In genomic region chr2:38286433-38286732, GRCm38 (mm10) we compare ENCODE assay signal across 8 mouse cellular contexts. TPM values are rescaled to one million over a fixed set of nuclear protein-coding genes. Genes with fewer than 3 reads are reported as not detected.
DNase-seq lines count a peak whose midpoint lies in the region; ATAC-seq and TF ChIP-seq lines count a peak whose summit lies in the region.

No protein-coding gene starts in this region.

- H3K27ac ChIP-seq in heart, embryonic 13.5 days (replicated peaks): peak overlapping the region; percentile 92
- peak overlapping the region; percentile 93; the same call in 1 of the 2 replicates for H3K27ac ChIP-seq in forebrain, embryonic 12.5 days
- peak overlapping the region; percentile 94 for H3K27ac ChIP-seq in liver, embryonic 13.5 days
- peak overlapping the region; percentile 85 for H3K27ac ChIP-seq in stomach, postnatal 0 days (replicated peaks)

- H3K27me3 ChIP-seq in heart, embryonic 13.5 days (replicated peaks): no peaks in the 10 kb centered on the region
- H3K27me3 ChIP-seq in E14TG2a.4 (ENCODE audit: insufficient read depth, low read length): no peaks in the 10 kb centered on the region
- H3K27me3 ChIP-seq in forebrain, embryonic 12.5 days: peaks cover 3% of the 10 kb centered on the region; the same call in 1 of the 2 replicates
- no peaks in the 10 kb centered on the region for H3K27me3 ChIP-seq in liver, embryonic 13.5 days
- no peaks in the 10 kb centered on the region for H3K27me3 ChIP-seq in stomach, postnatal 0 days (ENCODE audit: control insufficient read depth, insufficient read depth, low read length)

- H3K9ac ChIP-seq in heart, embryonic 13.5 days: peak overlapping the region; percentile 95
- H3K9ac ChIP-seq in forebrain, embryonic 12.5 days: peak overlapping the region; percentile 82
- H3K9ac ChIP-seq in liver, embryonic 13.5 days: peak overlapping the region; percentile 93
- H3K9ac ChIP-seq in stomach, postnatal 0 days (ENCODE audit: low read length): peak overlapping the region; percentile 89

- WGBS in heart, embryonic 13.5 days: 7% methylated on average over 4 of the region's 4 CpGs
- WGBS in forebrain, embryonic 12.5 days: 8% methylated on average over 4 of the region's 4 CpGs
- 4% methylated on average over 4 of the region's 4 CpGs for whole genome bisulfite sequencing in liver, embryonic 13.5 days (ENCODE audit: insufficient replicate concordance)
- WGBS in stomach, postnatal 0 days: 9% methylated on average over 4 of the region's 4 CpGs

- no peak for DNase-seq in heart, adult 11 months
- DNase-seq in liver, embryonic 13.5 days: peak; percentile 49
- DNase-seq in stomach, postnatal 0 days (ENCODE audit: low spot score): no peak
- DNase-seq in layer of hippocampus, adult 11-12 months (ENCODE audit: low spot score): no peak

- peak overlapping the region; percentile 93 for H3K4me3 ChIP-seq in heart, embryonic 13.5 days
- peak overlapping the region; percentile 93 for H3K4me3 ChIP-seq in E14TG2a.4 (replicated peaks; ENCODE audit: low read length)
- peak overlapping the region; percentile 69 for H3K4me3 ChIP-seq in forebrain, embryonic 12.5 days (replicated peaks)
- peak overlapping the region; percentile 90 for H3K4me3 ChIP-seq in liver, embryonic 13.5 days (replicated peaks)
- H3K4me3 ChIP-seq in stomach, postnatal 0 days (ENCODE audit: low read depth, low read length): peak overlapping the region; percentile 89

- no peak for TF ChIP-seq CTCF in E14TG2a.4 (conservative IDR thresholded peaks at IDR 0.05; ENCODE audit: low read length)
- TF ChIP-seq CTCF in stomach, postnatal 0 days (IDR thresholded peaks at IDR 0.05; ENCODE audit: low read depth): no peak

- no peaks in the 10 kb centered on the region for H3K9me3 ChIP-seq in heart, embryonic 13.5 days
- no peaks in the 10 kb centered on the region for H3K9me3 ChIP-seq in E14TG2a.4 (ENCODE audit: low read length)
- no peaks in the 10 kb centered on the region for H3K9me3 ChIP-seq in forebrain, embryonic 12.5 days
- no peaks in the 10 kb centered on the region for H3K9me3 ChIP-seq in liver, embryonic 13.5 days (replicated peaks)
- H3K9me3 ChIP-seq in stomach, postnatal 0 days (ENCODE audit: control insufficient read depth, low read length): no peaks in the 10 kb centered on the region

- no peaks in the 10 kb centered on the region for H3K36me3 ChIP-seq in heart, embryonic 13.5 days
- H3K36me3 ChIP-seq in E14TG2a.4 (ENCODE audit: insufficient read depth, low read length): no peaks in the 10 kb centered on the region
- no peaks in the 10 kb centered on the region for H3K36me3 ChIP-seq in forebrain, embryonic 12.5 days (replicated peaks)
- H3K36me3 ChIP-seq in liver, embryonic 13.5 days: no peaks in the 10 kb centered on the region
- no peaks in the 10 kb centered on the region for H3K36me3 ChIP-seq in stomach, postnatal 0 days (ENCODE audit: control insufficient read depth, insufficient read depth, low read length)

- no peak for TF ChIP-seq EP300 in stomach, postnatal 0 days (optimal IDR thresholded peaks at IDR 0.05)

- peaks cover 28% of the 10 kb centered on the region for H3K4me1 ChIP-seq in heart, embryonic 13.5 days
- peaks cover 27% of the 10 kb centered on the region for H3K4me1 ChIP-seq in E14TG2a.4 (replicated peaks; ENCODE audit: low read depth, low read length)
- H3K4me1 ChIP-seq in forebrain, embryonic 12.5 days: peaks cover 22% of the 10 kb centered on the region
- peaks cover 49% of the 10 kb centered on the region for H3K4me1 ChIP-seq in liver, embryonic 13.5 days (replicated peaks)
- no peaks in the 10 kb centered on the region for H3K4me1 ChIP-seq in stomach, postnatal 0 days (replicated peaks; ENCODE audit: control insufficient read depth, insufficient read depth)

- peak overlapping the region; percentile 80 for H3K4me2 ChIP-seq in heart, embryonic 13.5 days
- H3K4me2 ChIP-seq in forebrain, embryonic 12.5 days: peak overlapping the region; percentile 69
- H3K4me2 ChIP-seq in liver, embryonic 13.5 days: peak overlapping the region; percentile 87
- peak overlapping the region; percentile 75 for H3K4me2 ChIP-seq in stomach, postnatal 0 days (replicated peaks; ENCODE audit: low read depth)

- ATAC-seq in heart, embryonic 13.5 days (ENCODE audit: extremely low read depth, insufficient number of reproducible peaks, low FRiP score, low TSS enrichment): no peak
- no peak for ATAC-seq in forebrain, embryonic 12.5 days (ENCODE audit: low FRiP score)
- ATAC-seq in liver, embryonic 13.5 days (ENCODE audit: low read depth): peak; percentile 58
- ATAC-seq in stomach, postnatal 0 days (ENCODE audit: low FRiP score, low TSS enrichment): no peak
- ATAC-seq in monocyte, adult 5-6 weeks (replicated peaks; ENCODE audit: insufficient number of reproducible peaks, low FRiP score, low TSS enrichment, poor library complexity, severe bottlenecking): no peak

RNA-seq across cellular contexts. Expression of gene Dennd1a, which starts 0.8 kb away (rescaled TPM):
- polyA plus RNA-seq in heart, embryonic 13.5 days (2015; fragmentation: Nextera tagmentation; extraction: Ambion mirVana): 11.0 and 11.4 TPM in 2 replicates
- polyA plus RNA-seq in forebrain, embryonic 12.5 days (2016; fragmentation: Nextera tagmentation; extraction: Ambion mirVana): 23.4 and 30.3 TPM in 2 replicates
- polyA plus RNA-seq in liver, embryonic 13.5 days (2015; fragmentation: Nextera tagmentation; extraction: Ambion mirVana): 7.6 and 8.8 TPM in 2 replicates
- 3.1 and 4.3 TPM in 2 replicates for polyA plus RNA-seq in stomach, postnatal 0 days (2015; fragmentation: Nextera tagmentation; extraction: Ambion mirVana)
- 16.1 to 46.6 TPM (median 34.9 TPM) in 3 replicates for total RNA-seq in monocyte, adult 5-6 weeks (2017)

RNA-seq across cellular contexts. Expression of gene Lhx2, which starts 52.7 kb away (rescaled TPM):
- 0.40 and 0.62 TPM in 2 replicates for polyA plus RNA-seq in heart, embryonic 13.5 days (2015; fragmentation: Nextera tagmentation; extraction: Ambion mirVana)
- polyA plus RNA-seq in forebrain, embryonic 12.5 days (2016; fragmentation: Nextera tagmentation; extraction: Ambion mirVana): 196 and 224 TPM in 2 replicates
- 2.7 and 2.9 TPM in 2 replicates for polyA plus RNA-seq in liver, embryonic 13.5 days (2015; fragmentation: Nextera tagmentation; extraction: Ambion mirVana)
- polyA plus RNA-seq in stomach, postnatal 0 days (2015; fragmentation: Nextera tagmentation; extraction: Ambion mirVana): not detected in 2 replicates
- not detected in 3 replicates for total RNA-seq in monocyte, adult 5-6 weeks (2017)

Comparison
In these comparisons a context has a peak if more than half of its experiments do, and no peak if none do; other contexts are left out.
1. RNA of gene Lhx2, which starts 52.7 kb away (polyA plus RNA-seq): 196 to 224 TPM in forebrain, embryonic 12.5 days; 2.7 to 2.9 TPM in liver, embryonic 13.5 days, 0.40 to 0.62 TPM in heart, embryonic 13.5 days and not detected in stomach, postnatal 0 days; every median in the first group is over 10 times any median in the second.
2. Peak in every context shown above with its lines, with median percentiles within 50 percentile points of each other: H3K27ac ChIP-seq, H3K4me2 ChIP-seq, H3K4me3 ChIP-seq and H3K9ac ChIP-seq.